ENCODE assay signal across 16 mouse cellular contexts in the genomic region with DNA sequence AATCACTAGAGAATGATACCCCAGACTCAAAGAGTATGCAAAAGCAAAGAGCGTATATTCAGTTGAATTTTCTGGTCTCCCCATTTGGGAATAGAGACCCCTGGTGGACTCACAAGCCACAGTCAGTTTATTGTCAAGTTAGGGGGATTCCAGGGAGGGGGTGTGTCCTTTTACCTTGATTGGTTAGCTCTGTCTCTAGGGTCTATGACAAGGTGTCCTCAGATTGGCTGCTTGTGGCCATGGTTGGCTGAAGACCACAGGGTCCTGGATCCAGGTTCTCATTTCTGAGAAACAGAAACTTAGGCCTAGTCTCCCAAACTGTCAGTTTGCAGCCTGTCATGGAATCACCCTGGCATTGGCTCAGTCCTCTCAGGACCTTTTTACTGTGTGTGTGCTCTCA. TPM values are rescaled to one million over a fixed set of nuclear protein-coding genes. Genes with fewer than 3 reads are reported as not detected.
A peak's percentile ranks its signal among the peaks of the same experiment; 100 is the strongest.
DNase-seq lines count a peak whose midpoint lies in the region; ATAC-seq and TF ChIP-seq lines count a peak whose summit lies in the region.
"Had no signal": no experiment of that assay in that cellular context is flagged by ENCODE, and none has a peak within 500 bp of the region (broad histone marks: within the 10 kb centered on the region; RNA-seq: fewer than 3 reads in every experiment).

No protein-coding gene starts in this region.

- H3K27me3 ChIP-seq in lung, embryonic 14.5 days (ENCODE audit: insufficient read depth, low read length): no peaks in the 10 kb centered on the region
- H3K27me3 ChIP-seq: embryonic facial prominence, embryonic 15.5 days; forebrain, embryonic 13.5 days; liver, embryonic 15.5 days had no signal

- H3K36me3 ChIP-seq in lung, embryonic 14.5 days (ENCODE audit: insufficient read depth): peaks cover 98% of the 10 kb centered on the region

- no peak overlapping the region for H3K27ac ChIP-seq in lung, embryonic 14.5 days (ENCODE audit: low read depth)
- H3K27ac ChIP-seq: embryonic facial prominence, embryonic 15.5 days; forebrain, embryonic 13.5 days; liver, embryonic 15.5 days had no signal

- H3K9me3 ChIP-seq in lung, embryonic 14.5 days (ENCODE audit: low read depth, low read length): no peaks in the 10 kb centered on the region
- H3K9me3 ChIP-seq: embryonic facial prominence, embryonic 15.5 days; forebrain, embryonic 13.5 days; liver, embryonic 15.5 days had no signal

- WGBS in lung, embryonic 14.5 days: 84% methylated on average over 1 of the region's 1 CpGs
- 93% methylated on average over 1 of the region's 1 CpGs for WGBS in lung, adult 2 months

- no peak overlapping the region for H3K4me3 ChIP-seq in lung, embryonic 14.5 days (ENCODE audit: low read depth, low read length)
- no peak overlapping the region for H3K4me3 ChIP-seq in lung, adult 2 months (replicated peaks; ENCODE audit: extremely low read depth, low read depth, low read length)
- H3K4me3 ChIP-seq: embryonic facial prominence, embryonic 15.5 days; forebrain, embryonic 13.5 days; liver, embryonic 15.5 days had no signal

- peak; percentile 12 for DNase-seq in embryo, embryonic 10.5 days (ENCODE audit: low spot score)
- DNase-seq in embryo, embryonic 9.5 days (ENCODE audit: extremely low spot score): no peak
- no peak for DNase-seq in lung, embryonic 14.5 days
- no peak for DNase-seq in lung, adult 2 months
- DNase-seq in Muller cell, postnatal 12 days (ENCODE audit: inconsistent ontology term): peak; percentile 19
- DNase-seq in T-cell, adult 2 months (ENCODE audit: low spot score): no peak
- DNase-seq: adrenal gland, postnatal 10 days; heart, postnatal 4 days; kidney, adult 11 months; thymus, postnatal 14 days had no signal

- ATAC-seq in lung, embryonic 14.5 days (ENCODE audit: insufficient read depth): no peak
- peak; percentile 71; the same call in 1 of the 2 replicates for ATAC-seq in neutrophil, adult 5-6 weeks (ENCODE audit: extremely low read depth, insufficient number of reproducible peaks, low FRiP score, poor library complexity, severe bottlenecking)
- no peak for ATAC-seq in activated CD4-positive, CD25-positive, alpha-beta regulatory T cell, adult 4 months
- ATAC-seq: forebrain, embryonic 13.5 days had no signal

- TF ChIP-seq CTCF in lung, embryonic 14.5 days (IDR thresholded peaks at IDR 0.05; ENCODE audit: low read depth): 0 out of 2 replicates have a peak, but pooled peaks have one; percentile 11
- TF ChIP-seq CTCF in lung, adult 2 months (IDR thresholded peaks at IDR 0.05; ENCODE audit: insufficient read depth, low read length): no peak

- H3K4me1 ChIP-seq in lung, embryonic 14.5 days (ENCODE audit: insufficient read depth): no peaks in the 10 kb centered on the region
- no peaks in the 10 kb centered on the region for H3K4me1 ChIP-seq in lung, adult 2 months (ENCODE audit: control insufficient read depth, insufficient read depth, low read length)
- H3K4me1 ChIP-seq: embryonic facial prominence, embryonic 15.5 days; forebrain, embryonic 13.5 days; liver, embryonic 15.5 days had no signal

- H3K4me2 ChIP-seq in lung, embryonic 14.5 days: no peak overlapping the region
- H3K4me2 ChIP-seq: embryonic facial prominence, embryonic 15.5 days; forebrain, embryonic 13.5 days; liver, embryonic 15.5 days had no signal

- TF ChIP-seq POLR2A in lung, adult 2 months (IDR thresholded peaks at IDR 0.05; ENCODE audit: borderline replicate concordance, extremely low read depth, low read depth, low read length): no peak

- no peak overlapping the region for H3K9ac ChIP-seq in lung, embryonic 14.5 days
- H3K9ac ChIP-seq: embryonic facial prominence, embryonic 15.5 days; forebrain, embryonic 13.5 days; liver, embryonic 15.5 days had no signal

RNA-seq across cellular contexts. Expression of a gene that starts 18.5 kb away (rescaled TPM):
- polyA plus RNA-seq in lung, embryonic 14.5 days (2014; fragmentation: Nextera tagmentation; extraction: Ambion mirVana): 25.3 and 27.8 TPM in 2 replicates
- polyA plus RNA-seq in lung, adult 2 months (2012; rRNA removed): 0.81 and 1.3 TPM in 2 replicates
- total RNA-seq in neutrophil, adult 5-6 weeks (2017): 1.2 and 1.8 TPM in 2 replicates
- 10 to 100 TPM in 1 of 2 experiments, 1 to 10 TPM in 1; 7.9 to 10.1 TPM for polyA plus RNA-seq in activated CD4-positive, CD25-positive, alpha-beta regulatory T cell, adult 4 months (2017; shearing (Covaris generic))
- total RNA-seq: gastrocnemius, adult 18-20 months had no signal

RNA-seq across cellular contexts. Expression of a gene that starts 18.7 kb away (rescaled TPM):
- polyA plus RNA-seq in lung, embryonic 14.5 days (2014; fragmentation: Nextera tagmentation; extraction: Ambion mirVana): 83.9 and 84.5 TPM in 2 replicates
- polyA plus RNA-seq in lung, adult 2 months (2012; rRNA removed): 0.10 and 0.49 TPM in 2 replicates
- 2.8 TPM in 2 replicates for total RNA-seq in neutrophil, adult 5-6 weeks (2017)
- 10 to 100 TPM; 39.2 to 40.2 TPM for polyA plus RNA-seq in activated CD4-positive, CD25-positive, alpha-beta regulatory T cell, adult 4 months (2017; shearing (Covaris generic))

RNA-seq across cellular contexts. Expression of a gene that starts 25.8 kb away (rescaled TPM):
- 36.7 and 37.4 TPM in 2 replicates for polyA plus RNA-seq in lung, embryonic 14.5 days (2014; fragmentation: Nextera tagmentation; extraction: Ambion mirVana)
- polyA plus RNA-seq in lung, adult 2 months (2012; rRNA removed): 1.7 and 4.6 TPM in 2 replicates
- total RNA-seq in neutrophil, adult 5-6 weeks (2017): 14.0 and 20.1 TPM in 2 replicates
- 10 to 100 TPM; 24.0 to 29.3 TPM for polyA plus RNA-seq in activated CD4-positive, CD25-positive, alpha-beta regulatory T cell, adult 4 months (2017; shearing (Covaris generic))

RNA-seq across cellular contexts. Expression of a gene that starts 38.1 kb away (rescaled TPM):
- polyA plus RNA-seq in lung, embryonic 14.5 days (2014; fragmentation: Nextera tagmentation; extraction: Ambion mirVana): 26.2 and 28.0 TPM in 2 replicates
- polyA plus RNA-seq in lung, adult 2 months (2012; rRNA removed): 6.7 and 10.3 TPM in 2 replicates
- 34.7 and 36.4 TPM in 2 replicates for total RNA-seq in neutrophil, adult 5-6 weeks (2017)
- polyA plus RNA-seq in activated CD4-positive, CD25-positive, alpha-beta regulatory T cell, adult 4 months (2017; shearing (Covaris generic)): 10 to 100 TPM; 32.4 to 44.1 TPM

Comparison
In these comparisons a context has a peak if more than half of its experiments do, and no peak if none do; other contexts are left out.
1. DNase-seq: peak in embryo, embryonic 10.5 days (single experiment) and Muller cell, postnatal 12 days (single experiment); none in embryo, embryonic 9.5 days (single experiment), lung, embryonic 14.5 days (single experiment), lung, adult 2 months (single experiment) and T-cell, adult 2 months (single experiment).
2. RNA of a gene that starts 18.7 kb away (polyA plus RNA-seq): 83.9 to 84.5 TPM in lung, embryonic 14.5 days and 39.2 to 40.2 TPM in activated CD4-positive, CD25-positive, alpha-beta regulatory T cell, adult 4 months; 0.10 to 0.49 TPM in lung, adult 2 months; every median in the first group is over 10 times any median in the second.